Mouse (Mus musculus) lung, postnatal 0 days (tissue): ENCODE measurements around the gene Zfp607b.

Experiments used
- CTCF ChIP-seq: IDR thresholded peaks from 2 replicates; pipeline ENCODE4 v1.5.1; 2016; ENCODE audit warnings: antibody characterized with exemption, mild to moderate bottlenecking
- EP300 ChIP-seq: IDR thresholded peaks from 2 replicates; pipeline ENCODE4 v1.6.1; 2016; ENCODE audit warnings: antibody characterized with exemption, mild to moderate bottlenecking, control low read depth

GRCm38 (mm10) chr7:27653681-27654437, 35.3 kb upstream of the Zfp607b start, which contains the start of gene Ttc9b:
- TF ChIP-seq EP300, result no peak
- no peak for TF ChIP-seq CTCF
